Mouse (Mus musculus): Measurements from ENCODE around the gene Ism1. TPM values are rescaled to one million over a fixed set of nuclear protein-coding genes. Genes with fewer than 3 reads are reported as not detected.

Gene Ism1
- not detected for total RNA-seq (2023)

GRCm38 (mm10) chr2:139677809-139678274, at the start of gene Ism1:
TSS of gene Ism1 (plus strand) at chr2:139678178.

Other genes starting within 250 kb of the Ism1 start
- gene Sptlc3, start 184.3 kb upstream of the Ism1 start, total RNA-seq (2023): not detected